Mouse (Mus musculus) kidney, postnatal 14 days (tissue): Measurements from ENCODE around the gene Ccnl1.

ENCODE experiments used
- DNase-seq: peaks from one replicate; pipeline ENCODE4 v3.0.0; 2022; ENCODE audit warnings: mixed read lengths

Gene Ccnl1

DNA sequence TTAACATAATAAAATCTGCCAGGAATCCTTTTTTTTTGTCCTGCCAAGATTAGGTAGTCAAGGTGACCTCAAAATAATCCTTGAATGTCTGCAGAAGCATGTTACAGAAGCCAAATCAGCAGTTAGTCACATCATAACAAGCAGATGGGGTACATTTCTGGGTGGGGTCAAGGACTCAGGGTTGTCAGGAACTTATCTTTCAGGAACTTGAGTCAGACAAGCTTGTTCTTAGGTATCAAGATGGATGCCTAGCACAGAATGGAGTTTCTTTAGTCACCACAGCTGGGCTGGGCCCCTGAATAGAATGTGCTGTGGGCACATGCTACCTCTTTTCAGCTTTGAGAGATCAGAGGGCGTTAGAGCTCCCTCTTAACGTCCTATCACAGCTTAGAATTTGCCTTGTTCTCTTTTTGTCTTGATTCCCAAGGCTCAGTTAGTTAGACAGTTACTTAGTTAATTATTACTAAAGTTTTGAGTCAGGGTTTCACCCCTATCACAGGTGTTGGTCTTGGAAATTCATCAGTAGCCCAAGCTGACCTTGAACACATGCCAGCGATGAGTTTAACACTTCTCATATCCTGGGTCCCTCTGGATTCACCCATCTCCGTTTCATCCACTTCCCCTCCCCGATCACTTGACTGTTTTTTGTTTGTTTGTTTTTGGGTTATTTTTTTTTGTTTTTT, 32.9 kb downstream of the Ccnl1 start:
- no peak for DNase-seq

- no peak for DNase-seq
Measured at GRCm38 (mm10) chr3:65922420-65922819, 35.6 kb downstream of the Ccnl1 start.

GRCm38 (mm10) chr3:65921671-65922070, 36.4 kb downstream of the Ccnl1 start:
- no peak for DNase-seq

- DNase-seq = no peak
Measured at GRCm38 (mm10) chr3:65919016-65919415, 39.0 kb downstream of the Ccnl1 start.

GRCm38 (mm10) chr3:65912928-65913327, 45.1 kb downstream of the Ccnl1 start:
- no peak for DNase-seq

DNA sequence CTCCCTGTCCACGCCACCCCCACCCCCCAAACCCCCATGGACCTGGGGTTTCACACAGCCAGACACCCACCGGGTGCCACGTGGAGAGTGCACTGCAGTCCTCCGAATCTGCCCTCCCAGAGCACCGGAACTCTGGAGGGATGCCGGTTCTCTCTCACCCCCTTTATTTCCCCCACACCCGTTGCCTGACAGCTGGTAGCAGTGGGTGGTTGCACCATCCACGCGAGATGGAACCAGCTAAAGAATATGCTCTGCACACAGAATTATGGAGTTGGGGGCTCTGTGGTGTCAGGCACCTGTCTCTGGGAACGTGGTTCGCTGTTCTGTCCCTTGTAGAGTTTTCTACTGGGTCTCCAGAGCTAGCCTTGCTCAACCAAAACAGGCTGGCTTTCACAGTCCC, 45.8 kb downstream of the Ccnl1 start:
- no peak for DNase-seq

GRCm38 (mm10) chr3:65911265-65911664, 46.8 kb downstream of the Ccnl1 start:
- DNase-seq = no peak

- DNase-seq = no peak
Measured at GRCm38 (mm10) chr3:65909454-65909853, 48.6 kb downstream of the Ccnl1 start.

DNA sequence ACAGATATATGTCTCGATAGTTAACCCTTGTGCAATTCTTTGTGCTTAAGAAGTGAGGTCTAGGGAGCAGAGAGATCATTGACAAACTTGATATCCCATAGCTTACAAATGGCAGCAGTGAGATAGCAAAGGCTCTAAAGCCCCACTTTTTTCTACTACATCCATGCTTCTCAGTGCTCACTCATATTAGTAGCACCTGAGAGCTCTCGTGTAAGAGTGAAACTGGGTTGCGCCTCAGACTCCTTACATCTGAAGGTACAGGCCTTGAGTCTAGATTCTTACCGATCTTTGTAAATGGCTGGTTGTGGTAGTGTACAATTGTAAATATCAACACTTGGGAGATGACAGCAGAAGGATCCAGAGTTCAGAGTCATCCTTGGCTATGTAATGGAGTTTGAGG, 50.5 kb downstream of the Ccnl1 start:
- DNase-seq = no peak

DNA sequence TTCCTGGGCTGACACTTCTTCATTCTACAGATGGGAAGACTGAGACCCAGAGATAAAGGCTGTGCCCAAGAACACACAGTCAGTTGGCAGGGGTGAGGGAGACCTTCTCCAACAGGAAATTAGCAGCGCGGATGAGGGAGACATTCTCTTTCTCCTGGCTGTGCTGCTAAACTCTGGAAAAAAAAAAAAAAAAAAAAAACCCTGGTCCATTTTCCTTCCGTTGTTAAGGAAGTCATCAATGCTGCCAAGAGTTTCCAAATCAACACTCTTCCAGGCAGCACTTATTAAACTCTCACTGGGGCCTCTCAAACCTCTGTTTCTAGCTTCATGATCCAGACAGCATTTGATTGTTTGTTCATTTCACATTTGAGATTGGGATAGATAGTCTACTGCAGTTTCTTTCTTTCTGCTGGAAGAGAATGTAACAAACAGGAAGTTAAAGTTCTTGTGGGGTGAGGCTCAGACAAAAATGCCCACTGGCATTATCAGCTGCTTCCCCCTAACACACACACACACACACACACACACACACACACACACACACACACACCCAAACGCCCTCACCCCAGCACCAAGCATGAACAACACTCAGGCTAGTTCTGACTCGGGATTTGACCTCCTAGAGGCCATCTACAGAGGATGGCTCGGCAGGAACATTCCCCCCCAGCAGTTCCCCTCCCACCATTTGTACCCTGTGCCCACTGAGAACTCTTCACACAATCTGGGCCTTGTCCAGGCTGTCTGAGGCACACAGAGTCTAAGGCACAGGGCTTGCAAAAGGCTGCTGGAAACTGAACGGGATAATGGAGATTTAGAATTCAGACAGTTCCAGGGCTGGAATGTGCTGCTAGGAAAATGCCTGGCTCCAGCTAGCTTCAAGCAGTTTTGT, 52.5 kb downstream of the Ccnl1 start:
- no peak for DNase-seq

DNA sequence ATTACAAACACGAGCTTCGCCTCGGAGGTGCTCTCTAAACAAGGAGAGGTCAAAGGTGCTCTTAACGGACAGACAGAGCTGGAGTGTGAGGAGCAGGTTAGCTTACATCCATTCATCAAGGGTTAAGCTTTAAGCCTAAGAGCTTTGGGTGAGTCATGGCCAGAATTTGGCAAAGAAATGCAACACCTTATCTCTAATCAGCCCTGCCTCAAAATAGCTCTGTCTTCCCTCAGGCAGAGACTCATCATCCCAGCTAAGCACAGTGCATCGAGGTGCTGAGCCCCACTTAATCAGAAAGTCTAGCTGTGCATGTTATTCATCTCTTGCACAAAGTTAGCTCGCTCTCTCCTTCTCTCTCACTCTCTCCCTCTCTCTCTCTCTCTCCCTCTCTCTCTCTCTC, 53.3 kb downstream of the Ccnl1 start:
- DNase-seq = no peak

DNA sequence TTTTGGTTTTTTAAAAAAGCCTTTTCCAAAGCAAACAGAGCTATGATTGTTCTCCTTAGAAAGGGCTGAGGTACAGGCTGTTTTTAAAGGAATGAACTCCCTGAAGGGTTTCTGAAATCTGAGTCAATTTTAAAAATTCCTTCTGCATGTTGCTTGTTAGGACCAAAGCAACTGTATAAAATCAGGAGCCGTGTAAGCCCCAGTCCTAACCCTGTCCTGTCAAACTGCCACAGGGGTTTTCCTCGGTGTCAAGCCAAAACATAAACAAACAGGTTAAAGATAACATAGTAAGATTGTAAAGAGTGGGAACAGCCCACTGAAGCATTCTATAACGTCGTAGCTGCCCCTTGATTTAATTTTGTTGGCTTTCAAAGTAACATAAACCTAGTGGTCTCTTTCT, 53.9 kb downstream of the Ccnl1 start:
- no peak for DNase-seq

GRCm38 (mm10) chr3:65898598-65899278, 59.3 kb downstream of the Ccnl1 start:
- DNase-seq = no peak

DNA sequence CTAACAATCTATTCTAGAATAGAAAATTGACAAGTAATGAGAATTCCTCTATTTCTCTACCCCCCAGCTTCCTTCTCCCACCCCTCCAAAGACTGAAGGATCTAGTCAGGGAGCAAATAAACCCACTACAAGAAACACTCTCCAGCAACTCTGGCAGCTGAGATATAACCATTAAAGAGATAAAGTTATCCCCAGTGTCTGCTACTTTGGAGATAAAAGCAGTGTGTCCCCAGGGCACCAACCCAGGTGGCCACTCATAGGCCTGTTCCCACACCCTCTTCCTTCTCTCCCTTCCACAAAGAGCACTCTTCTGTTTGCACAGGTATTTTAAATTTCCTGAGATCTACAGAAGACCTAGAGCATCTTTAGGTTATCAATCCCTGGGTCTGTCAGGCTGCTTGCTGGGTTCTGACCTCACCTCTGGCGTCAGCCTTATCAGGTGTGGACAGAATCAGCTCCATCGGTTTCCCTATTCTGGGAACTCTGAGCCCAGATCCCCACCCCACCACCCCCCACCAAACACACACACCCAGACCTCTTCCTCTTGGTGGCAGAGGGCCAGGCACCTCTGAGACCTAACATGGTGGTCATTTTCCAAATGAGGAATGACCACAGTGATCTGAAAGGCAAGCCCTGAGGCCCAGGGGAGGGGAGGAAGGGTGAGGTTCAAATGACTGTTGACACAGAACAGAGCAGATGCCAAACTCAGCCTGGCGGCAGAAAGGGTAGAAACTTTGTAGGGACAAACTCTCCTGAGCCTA, 60.6 kb downstream of the Ccnl1 start:
- no peak for DNase-seq
